Mouse (Mus musculus) liver, embryonic 14.5 days (tissue): ENCODE results near the gene Pip5k1b.

ENCODE experiments used
- CTCF ChIP-seq: IDR thresholded peaks from 2 replicates; pipeline ENCODE4 v1.5.1; 2016; ENCODE audit warnings: antibody characterized with exemption, low read depth, control low read depth
- EP300 ChIP-seq: IDR thresholded peaks from 2 replicates; pipeline ENCODE4 v1.6.1; 2016; ENCODE audit warnings: antibody characterized with exemption, low read depth

DNA sequence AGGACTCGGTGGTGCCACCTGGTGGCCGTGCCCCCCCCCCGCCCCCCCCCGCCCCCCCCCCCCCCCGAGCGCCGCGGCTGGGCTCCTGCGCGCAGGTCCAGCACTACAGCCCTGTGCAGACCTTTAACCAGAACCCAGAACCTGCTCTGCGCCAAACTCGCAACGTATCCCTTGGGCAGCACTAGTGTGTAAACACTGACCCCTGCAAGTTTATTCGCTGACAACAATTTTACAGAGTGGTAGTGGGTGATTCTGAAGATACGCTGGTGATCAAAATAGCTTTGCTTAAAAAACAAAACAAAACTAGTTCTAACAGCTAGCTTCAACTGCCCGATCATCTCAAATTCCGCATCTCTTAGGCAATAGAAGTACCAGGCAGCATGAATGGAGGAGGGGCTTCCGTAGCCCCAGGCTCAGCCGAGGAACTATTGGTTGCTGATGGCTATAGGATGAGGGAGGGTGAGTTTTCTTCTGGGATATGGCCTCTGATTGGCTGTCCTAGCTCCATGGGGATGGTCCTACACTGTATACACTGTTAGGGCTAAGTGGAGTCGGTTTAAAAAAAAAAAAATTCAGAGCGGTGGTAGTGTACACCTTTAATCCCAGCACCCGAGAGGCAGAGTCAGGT is 275.0 kb downstream of the Pip5k1b start, which contains the start of gene Fxn:
- TF ChIP-seq CTCF: no peak
- no peak for TF ChIP-seq EP300
